Mouse (Mus musculus) stomach, embryonic 15.5 days (tissue): Measurements from ENCODE around the gene Anpep. TPM values are rescaled to one million over a fixed set of nuclear protein-coding genes. Genes with fewer than 3 reads are reported as not detected.

Source experiments
- ATAC-seq: fragments of 200-750 bp; cut with Nextera tagmentation; 2 replicates; pipeline ENCODE4 v1.8.0; 2017; ENCODE audit warnings: low read depth, moderate number of reproducible peaks, moderate TSS enrichment; ENCODE audit not compliant: insufficient read depth, low FRiP score
- H3K27ac ChIP-seq: fragments of 300-500 bp; sonication (generic); 2 replicates; pipeline ENCODE4 v1.5.1; 2015; ENCODE audit warnings: mild to moderate bottlenecking, inconsistent platforms
- H3K27me3 ChIP-seq: fragments of 300-500 bp; sonication (generic); replicated peaks from 2 replicates; pipeline ENCODE4 v1.6.1; 2015; ENCODE audit warnings: inconsistent platforms
- H3K36me3 ChIP-seq: fragments of 300-500 bp; sonication (generic); 2 replicates; pipeline ENCODE4 v1.6.1; 2015; ENCODE audit warnings: inconsistent platforms
- H3K4me1 ChIP-seq: fragments of 300-500 bp; sonication (generic); 2 replicates; pipeline ENCODE4 v1.6.1; 2015; ENCODE audit warnings: inconsistent platforms
- H3K4me2 ChIP-seq: fragments of 300-500 bp; sonication (generic); 2 replicates; pipeline ENCODE4 v1.6.1; 2015; ENCODE audit warnings: mild to moderate bottlenecking, inconsistent platforms
- H3K4me3 ChIP-seq: fragments of 300-500 bp; sonication (generic); replicated peaks from 2 replicates; pipeline ENCODE4 v1.5.1; 2015; ENCODE audit warnings: inconsistent platforms
- H3K9ac ChIP-seq: fragments of 300-500 bp; sonication (generic); 2 replicates; pipeline ENCODE4 v1.6.1; 2015; ENCODE audit warnings: inconsistent platforms
- H3K9me3 ChIP-seq: fragments of 300-500 bp; sonication (generic); 2 replicates; pipeline ENCODE4 v1.6.1; 2016; ENCODE audit warnings: inconsistent platforms
- WGBS: fragments of 180-500 bp; shearing (Covaris S2); methylation state at CpG from one replicate; pipeline ENCODE4 v1.1.7; 2015; 5-methylcytosine and 5-hydroxymethylcytosine counted together
- polyA plus RNA-seq: library from polyadenylated mRNA; unstranded; fragments of >200 nt; fragmentation: Nextera tagmentation; extraction: Ambion mirVana; gene quantifications from 2 replicates; pipeline ENCODE4 v1.2.1, GENCODE M21; 2015

The Anpep gene
- 55.9 and 69.8 TPM in 2 replicates for polyA plus RNA-seq

DNA sequence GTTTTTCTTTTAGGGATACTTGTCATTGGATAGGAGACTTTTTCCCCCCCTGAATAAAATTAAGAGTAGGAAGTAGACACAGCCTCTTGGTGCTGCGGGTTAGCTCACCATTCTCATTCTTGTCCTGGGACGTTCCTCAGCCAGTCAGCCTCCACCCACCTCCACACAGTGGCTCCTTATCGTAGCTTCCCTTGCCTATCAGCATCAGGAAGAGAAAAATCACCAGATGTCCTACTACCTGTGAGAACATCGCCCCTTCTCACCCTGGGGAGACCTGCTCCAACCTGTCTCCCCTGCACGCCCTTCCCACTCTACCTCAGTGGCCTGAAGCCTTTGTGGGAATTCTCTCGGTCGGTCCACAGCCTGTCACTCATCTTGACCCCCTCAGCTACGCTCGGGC lies at the start of gene Anpep:
Gene Anpep (minus strand): TSS at position 249 of the 400 bp plus-strand sequence.
- ATAC-seq, result no peak; the same call in 1 of the 2 replicates
- Histone ChIP-seq H3K36me3 (no peaks in the 10 kb centered on the region), H3K9me3 (no peaks in the 10 kb centered on the region), H3K4me1 (peaks cover 11% of the 10 kb centered on the region), H3K4me2 (no peak within 1 kb of the TSS), H3K27ac (no peak within 1 kb of the TSS), H3K9ac (0 out of 2 replicates have a peak within 1 kb of the TSS, but pooled peaks have one; percentile 22), H3K27me3 (no peaks in the 10 kb centered on the region), H3K4me3 (no peak within 1 kb of the TSS)
- WGBS, result 61% methylated on average over 9 of the region's 9 CpGs

DNA sequence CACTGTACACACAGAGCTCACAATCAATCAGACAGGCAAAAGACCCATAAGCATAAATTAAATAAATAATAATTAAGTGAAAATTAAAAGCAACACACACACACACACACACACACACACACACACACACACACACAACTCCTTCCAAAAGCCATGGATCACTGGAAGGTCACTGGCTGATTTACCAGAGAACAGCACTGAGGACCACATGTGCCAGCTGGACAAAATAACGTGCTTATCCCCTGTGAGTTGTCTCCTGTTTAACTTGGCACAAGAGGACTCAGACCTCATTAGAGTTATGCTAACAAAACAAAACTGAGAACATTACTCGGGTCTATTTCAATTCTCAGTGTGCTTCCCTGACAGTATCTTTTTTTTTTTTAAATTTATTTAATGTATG lies 46.5 kb upstream of the Anpep start:
- Histone ChIP-seq H3K27me3 (no peaks in the 10 kb centered on the region), H3K4me1 (no peaks in the 10 kb centered on the region), H3K9me3 (no peaks in the 10 kb centered on the region), H3K4me2 (no peak overlapping the region), H3K36me3 (peaks cover 9% of the 10 kb centered on the region), H3K9ac (no peak overlapping the region), H3K27ac (no peak overlapping the region), H3K4me3 (no peak overlapping the region)
- ATAC-seq, result no peak
- WGBS, result 71% methylated on average over 2 of the region's 2 CpGs

DNA sequence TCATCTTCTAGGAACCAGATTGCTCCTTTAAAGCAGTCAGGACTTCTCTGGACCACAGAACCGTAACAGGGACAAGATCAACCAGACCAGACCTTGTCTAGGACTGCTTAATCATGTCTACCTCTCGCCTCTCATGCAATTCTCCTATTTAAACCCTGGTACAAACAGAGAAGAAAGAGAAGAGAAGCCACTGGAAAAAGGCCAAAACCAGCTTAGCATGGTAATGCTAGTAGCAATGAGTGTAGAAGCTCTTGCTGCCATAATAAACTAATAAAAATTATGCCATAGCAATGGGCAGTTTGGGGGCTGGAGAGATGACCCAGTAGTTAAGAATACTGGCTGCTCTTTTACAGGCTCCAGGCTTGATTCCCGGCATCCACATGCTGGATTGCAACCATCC lies 46.1 kb upstream of the Anpep start:
- Histone ChIP-seq H3K4me2 (no peak overlapping the region), H3K27me3 (no peaks in the 10 kb centered on the region), H3K27ac (no peak overlapping the region), H3K9me3 (no peaks in the 10 kb centered on the region), H3K4me3 (no peak overlapping the region), H3K4me1 (no peaks in the 10 kb centered on the region), H3K36me3 (peaks cover 9% of the 10 kb centered on the region), H3K9ac (no peak overlapping the region)
- ATAC-seq, result no peak
- WGBS, result 87% methylated on average over 3 of the region's 3 CpGs

DNA sequence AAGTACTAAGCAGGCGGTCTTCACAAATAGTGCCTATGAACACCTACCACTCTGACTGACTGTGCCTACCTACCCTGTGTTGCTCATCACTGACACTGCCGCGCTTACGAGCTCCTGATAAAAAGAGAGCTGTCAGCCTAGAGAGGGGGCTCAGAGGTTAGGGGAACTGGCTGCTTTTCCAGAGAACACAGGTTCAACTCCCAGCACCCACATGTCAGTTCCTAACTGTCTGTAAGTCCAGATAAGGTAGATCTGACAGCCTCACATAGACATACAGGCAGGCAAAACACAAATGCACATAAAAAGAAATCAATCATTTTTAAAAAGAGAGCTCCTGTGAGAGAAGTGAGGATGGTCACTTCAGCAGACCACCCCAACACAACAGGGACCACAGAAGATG lies 44.3 kb upstream of the Anpep start:
- Histone ChIP-seq H3K27me3 (no peaks in the 10 kb centered on the region), H3K9me3 (no peaks in the 10 kb centered on the region), H3K27ac (no peak overlapping the region), H3K4me2 (no peak overlapping the region), H3K4me3 (no peak overlapping the region), H3K4me1 (no peaks in the 10 kb centered on the region), H3K9ac (no peak overlapping the region), H3K36me3 (peaks cover 5% of the 10 kb centered on the region)
- no peak for ATAC-seq
- WGBS, result 92% methylated on average over 4 of the region's 4 CpGs

DNA sequence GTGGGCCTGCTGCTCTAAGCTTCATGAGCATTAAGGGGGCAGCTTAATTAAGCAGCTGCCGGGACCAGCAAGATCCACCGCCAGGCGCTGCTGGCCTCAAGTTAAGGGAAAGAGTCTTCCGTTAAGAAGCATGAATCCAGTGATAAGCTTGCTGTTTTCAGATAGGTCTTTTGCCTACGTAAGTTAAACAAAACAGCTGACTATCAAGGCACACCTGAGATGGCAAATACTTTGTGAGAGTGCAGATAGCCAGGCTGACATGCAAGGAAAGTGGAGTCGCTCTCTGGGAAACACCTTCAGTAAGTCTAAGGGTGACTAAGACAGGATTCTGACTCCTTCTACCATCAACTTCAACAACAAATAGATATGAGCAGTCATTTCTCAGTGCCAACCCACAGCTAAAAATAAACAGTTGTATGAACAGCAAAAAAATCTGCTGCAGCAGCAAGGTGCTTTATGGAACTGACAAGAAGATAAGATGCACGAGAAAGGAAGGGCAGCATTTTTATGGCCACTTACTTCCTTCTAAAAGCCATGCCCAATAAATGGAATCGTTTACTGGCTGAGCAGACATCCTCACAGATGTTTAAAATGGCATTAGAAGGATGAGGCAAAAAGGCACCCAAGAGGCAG lies 42.4 kb upstream of the Anpep start:
- H3K4me3 ChIP-seq, result no peak overlapping the region
- no peaks in the 10 kb centered on the region for H3K27me3 ChIP-seq
- H3K9ac ChIP-seq, result no peak overlapping the region
- no peaks in the 10 kb centered on the region for H3K4me1 ChIP-seq
- WGBS, result 71% methylated on average over 8 of the region's 8 CpGs
- H3K36me3 ChIP-seq, result no peaks in the 10 kb centered on the region
- no peaks in the 10 kb centered on the region for H3K9me3 ChIP-seq
- H3K27ac ChIP-seq, result no peak overlapping the region; the same call in 1 of the 2 replicates
- H3K4me2 ChIP-seq, result no peak overlapping the region
- ATAC-seq, result no peak

DNA sequence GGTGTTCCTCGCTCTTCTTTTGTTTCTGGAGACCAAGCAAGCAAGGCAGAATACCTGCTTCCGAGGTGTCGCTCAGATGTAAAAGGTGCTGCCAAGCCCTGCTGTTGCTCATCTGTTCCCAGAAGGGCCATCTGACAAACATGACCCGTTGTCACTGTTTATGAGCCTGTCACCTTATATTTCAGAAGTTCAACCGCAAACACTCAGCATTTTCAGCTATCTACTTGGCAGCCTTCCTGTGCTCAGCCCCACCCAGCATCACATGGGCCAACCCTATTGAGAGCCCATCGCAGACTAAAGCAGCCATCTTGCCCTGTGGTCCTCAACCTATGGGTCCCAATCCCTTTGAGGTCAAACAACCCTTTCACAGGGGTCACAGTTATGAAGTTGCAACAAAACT lies 39.9 kb upstream of the Anpep start:
- no peak overlapping the region for H3K4me2 ChIP-seq
- no peak overlapping the region for H3K27ac ChIP-seq
- no peak overlapping the region for H3K9ac ChIP-seq
- no peak for ATAC-seq
- WGBS, result 87% methylated on average over 6 of the region's 6 CpGs
- no peaks in the 10 kb centered on the region for H3K36me3 ChIP-seq
- no peaks in the 10 kb centered on the region for H3K9me3 ChIP-seq
- no peaks in the 10 kb centered on the region for H3K4me1 ChIP-seq
- H3K4me3 ChIP-seq, result no peak overlapping the region
- H3K27me3 ChIP-seq, result no peaks in the 10 kb centered on the region

DNA sequence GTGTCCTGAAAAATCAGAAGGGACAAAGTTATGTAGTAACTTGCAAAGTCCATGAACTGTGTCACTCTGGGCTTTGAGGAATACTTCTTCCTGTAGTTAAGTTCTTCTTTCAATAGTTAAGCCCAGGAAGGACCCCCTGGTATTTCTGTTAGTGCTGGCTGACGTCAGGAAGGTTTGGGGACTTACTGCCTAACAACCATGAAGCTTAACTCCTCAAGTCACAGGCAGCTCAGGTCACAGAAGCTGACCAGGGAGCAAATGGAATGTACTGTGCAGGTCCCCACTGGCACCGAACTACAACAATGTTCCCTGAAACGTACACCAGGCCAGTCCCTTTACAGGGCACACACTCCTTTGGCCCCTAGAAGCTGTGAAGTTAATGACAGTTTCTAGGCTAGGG lies 34.4 kb upstream of the Anpep start:
- no peak overlapping the region for H3K4me3 ChIP-seq
- 82% methylated on average over 3 of the region's 3 CpGs for WGBS
- no peak for ATAC-seq
- no peak overlapping the region for H3K4me2 ChIP-seq
- no peaks in the 10 kb centered on the region for H3K27me3 ChIP-seq
- no peak overlapping the region for H3K9ac ChIP-seq
- H3K9me3 ChIP-seq, result no peaks in the 10 kb centered on the region
- peaks cover 8% of the 10 kb centered on the region; the same call in 1 of the 2 replicates for H3K4me1 ChIP-seq
- H3K36me3 ChIP-seq, result no peaks in the 10 kb centered on the region
- H3K27ac ChIP-seq, result no peak overlapping the region

DNA sequence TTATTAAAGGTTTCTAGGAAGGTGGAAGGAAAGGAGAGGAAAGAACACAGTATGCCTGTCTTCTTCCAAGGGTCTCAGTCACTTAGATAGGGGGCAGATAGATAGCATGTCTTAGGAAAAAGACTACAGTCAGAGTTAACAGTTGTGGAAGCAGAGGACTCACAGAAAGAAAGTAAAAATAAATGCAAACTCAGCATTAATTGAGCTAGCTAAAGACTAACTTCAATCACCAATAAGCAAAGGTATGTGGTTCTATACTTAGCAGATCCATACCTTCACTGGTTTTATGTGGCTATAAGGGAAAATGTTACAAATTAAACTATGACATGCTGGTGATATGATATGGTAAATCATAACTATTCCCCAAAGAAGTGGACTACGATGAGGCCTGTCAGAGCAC lies 33.9 kb upstream of the Anpep start:
- H3K27me3 ChIP-seq, result no peaks in the 10 kb centered on the region
- no peak for ATAC-seq
- WGBS, result 96% methylated on average over 1 of the region's 1 CpGs
- H3K27ac ChIP-seq, result no peak overlapping the region
- no peaks in the 10 kb centered on the region for H3K36me3 ChIP-seq
- no peak overlapping the region for H3K4me3 ChIP-seq
- H3K4me1 ChIP-seq, result peaks cover 11% of the 10 kb centered on the region; the same call in 1 of the 2 replicates
- H3K9me3 ChIP-seq, result no peaks in the 10 kb centered on the region
- H3K4me2 ChIP-seq, result no peak overlapping the region
- no peak overlapping the region for H3K9ac ChIP-seq

DNA sequence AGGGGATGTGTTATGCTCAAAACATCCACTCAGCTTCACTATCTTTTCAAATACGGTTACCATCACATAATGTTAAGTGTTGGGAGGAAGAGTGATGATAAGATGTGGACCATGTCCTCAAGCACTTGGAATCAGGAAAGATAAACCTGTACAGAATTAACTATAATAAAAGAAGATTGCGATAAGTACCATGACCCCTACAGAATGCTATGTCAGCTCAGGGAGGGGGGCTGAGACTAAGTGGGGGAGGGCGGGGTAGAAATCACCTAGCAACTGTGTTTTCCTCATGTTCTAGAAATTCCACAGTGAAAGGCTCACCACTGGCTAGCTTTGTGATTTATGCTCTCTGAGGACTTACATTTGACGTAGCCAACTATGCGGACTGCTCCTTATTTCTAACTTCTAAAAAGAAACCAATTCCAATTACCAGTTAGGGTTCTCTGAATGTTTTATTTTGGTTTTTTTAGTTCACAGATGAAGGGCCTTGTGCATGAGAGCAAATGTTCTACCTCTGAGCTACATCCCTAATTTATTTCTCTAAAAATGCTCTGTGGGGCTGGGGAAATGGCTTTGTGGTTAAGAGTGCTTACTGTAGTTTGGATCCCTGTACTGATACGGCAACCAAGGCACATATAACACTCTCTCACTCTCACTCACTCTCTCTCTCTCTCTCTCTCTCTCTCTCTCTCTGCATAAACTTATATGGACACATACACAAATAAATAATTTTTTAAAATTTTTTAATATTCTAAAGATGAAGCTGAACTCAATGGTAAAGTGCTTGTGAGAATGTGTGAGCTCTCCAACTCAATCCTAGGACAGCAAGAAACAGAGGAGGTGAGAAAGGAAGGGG lies 31.9 kb upstream of the Anpep start:
- H3K4me2 ChIP-seq, result no peak overlapping the region
- no peak overlapping the region for H3K4me3 ChIP-seq
- no peaks in the 10 kb centered on the region for H3K9me3 ChIP-seq
- H3K27ac ChIP-seq, result no peak overlapping the region
- no peaks in the 10 kb centered on the region for H3K27me3 ChIP-seq
- H3K4me1 ChIP-seq, result peaks cover 11% of the 10 kb centered on the region; the same call in 1 of the 2 replicates
- no peak overlapping the region for H3K9ac ChIP-seq
- no peak for ATAC-seq
- no peaks in the 10 kb centered on the region for H3K36me3 ChIP-seq
- WGBS, result 64% methylated on average over 6 of the region's 6 CpGs

DNA sequence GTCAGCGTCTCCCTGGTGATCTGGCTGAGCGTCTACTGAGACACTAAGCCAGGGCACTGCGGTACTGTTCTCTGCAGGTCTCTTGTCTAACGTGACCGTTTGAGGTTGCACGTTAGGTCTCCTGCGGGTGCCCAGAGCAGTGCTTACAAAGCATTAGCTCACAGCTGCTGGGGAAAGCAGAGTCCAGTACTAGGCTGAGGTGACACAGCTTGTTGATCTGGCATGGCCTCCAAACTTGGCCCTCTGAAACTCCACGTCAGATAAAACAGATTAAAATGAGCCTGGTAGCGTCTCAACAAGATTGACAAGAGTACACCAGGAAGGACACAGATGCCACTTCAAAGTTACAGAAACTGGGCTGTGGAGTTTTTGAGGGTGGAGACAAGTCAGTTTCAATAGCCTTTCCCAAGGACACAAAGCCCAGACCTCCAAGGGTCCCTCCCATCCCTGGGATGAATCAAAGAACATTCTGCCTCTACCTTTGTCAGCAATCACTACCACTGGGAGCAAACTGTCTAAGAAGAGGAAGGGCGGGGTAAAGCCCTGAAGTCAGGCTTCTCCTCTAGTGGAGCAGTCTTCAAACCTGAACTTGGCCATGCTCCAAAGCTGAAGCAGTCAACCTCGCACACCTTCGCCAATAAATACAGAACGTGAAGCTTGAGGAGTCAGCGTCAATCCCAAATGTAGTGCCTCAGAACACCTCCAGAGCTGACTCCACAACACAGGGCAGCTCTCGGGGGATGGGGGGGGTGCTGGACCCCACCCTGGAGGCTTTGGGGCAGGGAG lies 29.8 kb upstream of the Anpep start:
- Histone ChIP-seq H3K27ac (peak overlapping the region; percentile 60), H3K27me3 (no peaks in the 10 kb centered on the region), H3K36me3 (0 out of 2 replicates have a peak, but pooled peaks cover 1% of the 10 kb centered on the region), H3K9ac (no peak overlapping the region), H3K4me3 (no peak overlapping the region), H3K4me1 (peaks cover 11% of the 10 kb centered on the region; the same call in 1 of the 2 replicates), H3K9me3 (no peaks in the 10 kb centered on the region), H3K4me2 (no peak overlapping the region)
- no peak for ATAC-seq
- 77% methylated on average over 15 of the region's 15 CpGs for WGBS

DNA sequence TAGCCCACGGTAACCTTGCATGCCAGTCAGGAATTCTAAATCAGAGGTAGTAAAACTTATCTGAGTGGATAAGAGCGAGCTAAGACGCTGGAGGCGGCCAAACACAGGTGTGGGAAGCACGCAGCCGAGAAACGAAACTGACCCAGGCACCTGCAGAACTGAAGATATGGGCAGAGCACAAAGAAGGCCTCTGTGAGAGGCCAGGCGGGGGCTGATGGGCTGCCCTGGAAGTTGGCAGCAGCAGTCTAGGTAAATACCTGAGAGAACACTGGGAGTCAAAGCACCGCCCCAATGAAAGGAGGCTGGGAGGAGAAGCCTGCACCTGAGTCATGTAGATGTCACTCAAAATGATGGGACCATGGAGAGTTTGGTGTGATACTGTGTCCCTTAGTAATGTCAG lies 27.7 kb upstream of the Anpep start:
- WGBS, result 76% methylated on average over 9 of the region's 9 CpGs
- peak overlapping the region; percentile 62 for H3K27ac ChIP-seq
- H3K36me3 ChIP-seq, result 0 out of 2 replicates have a peak, but pooled peaks cover 5% of the 10 kb centered on the region
- no peak overlapping the region for H3K4me2 ChIP-seq
- no peak overlapping the region for H3K4me3 ChIP-seq
- no peaks in the 10 kb centered on the region for H3K9me3 ChIP-seq
- no peak overlapping the region for H3K9ac ChIP-seq
- peak; percentile 86 for ATAC-seq
- peaks cover 11% of the 10 kb centered on the region; the same call in 1 of the 2 replicates for H3K4me1 ChIP-seq
- no peaks in the 10 kb centered on the region for H3K27me3 ChIP-seq
